Mouse (Mus musculus) frontal cortex, postnatal 36 days (tissue): ENCODE data around the gene Tubb2a.
"Not testable (repeated sequence)": the region's sequence is repeated elsewhere in the genome, so short reads cannot be mapped to it uniquely, and the experiment has no call there.

Experiments
- DNase-seq, 2 experiments: peaks; one replicate each; pipeline ENCODE4 v3.0.0; 2022; ENCODE audit warnings: low spot score in 2 of 2

Tubb2a gene

DNA sequence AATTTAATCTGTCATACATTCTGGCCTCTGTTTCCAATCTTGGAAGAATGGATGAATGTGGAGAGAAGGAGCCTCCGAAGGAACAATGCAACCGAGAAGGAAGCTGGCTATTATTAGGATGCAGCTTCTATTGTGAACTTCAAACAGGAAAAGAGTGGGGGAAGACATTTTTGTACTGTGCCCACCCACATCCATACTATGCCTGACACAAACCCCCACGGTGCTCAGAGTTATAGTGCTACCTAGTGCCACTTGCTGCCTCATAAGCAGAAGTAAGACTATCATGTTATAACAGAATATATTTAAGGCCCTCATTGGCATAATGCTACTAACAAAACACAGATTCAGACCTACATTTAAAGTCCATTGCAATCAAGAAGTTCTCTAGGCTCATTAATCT, 11.6 kb upstream of the Tubb2a start:
- DNase-seq = no peak

- no peak for DNase-seq
These were observed 11.1 kb upstream of the Tubb2a start for GRCm38 (mm10) chr13:34088871-34089288.

DNA sequence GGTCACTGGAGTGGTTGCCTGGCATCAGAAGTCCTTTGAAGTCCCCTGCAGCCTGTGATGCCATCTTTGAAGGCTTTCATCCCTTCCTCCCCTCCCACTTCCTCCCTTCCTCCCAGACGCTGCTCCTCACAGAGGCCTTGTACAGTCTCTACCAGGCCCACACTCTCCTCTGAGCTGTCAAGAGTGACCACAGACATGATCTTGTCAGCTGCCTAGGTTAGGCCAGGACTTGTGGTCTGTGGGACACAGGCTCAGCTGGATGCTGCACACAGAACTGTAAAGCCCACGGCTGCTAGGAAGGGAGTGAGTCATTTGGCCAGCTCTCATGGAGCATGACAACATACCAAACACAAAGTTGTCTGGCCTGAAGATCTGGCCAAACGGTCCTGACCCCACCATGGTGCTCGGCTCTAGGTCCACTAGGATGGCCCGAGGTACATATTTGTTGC, 10.4 kb upstream of the Tubb2a start:
- DNase-seq = not testable (repeated sequence)

GRCm38 (mm10) chr13:34087052-34087812, 9.4 kb upstream of the Tubb2a start:
- no peak for DNase-seq

GRCm38 (mm10) chr13:34084026-34084750, 6.4 kb upstream of the Tubb2a start:
- no peak for DNase-seq

DNA sequence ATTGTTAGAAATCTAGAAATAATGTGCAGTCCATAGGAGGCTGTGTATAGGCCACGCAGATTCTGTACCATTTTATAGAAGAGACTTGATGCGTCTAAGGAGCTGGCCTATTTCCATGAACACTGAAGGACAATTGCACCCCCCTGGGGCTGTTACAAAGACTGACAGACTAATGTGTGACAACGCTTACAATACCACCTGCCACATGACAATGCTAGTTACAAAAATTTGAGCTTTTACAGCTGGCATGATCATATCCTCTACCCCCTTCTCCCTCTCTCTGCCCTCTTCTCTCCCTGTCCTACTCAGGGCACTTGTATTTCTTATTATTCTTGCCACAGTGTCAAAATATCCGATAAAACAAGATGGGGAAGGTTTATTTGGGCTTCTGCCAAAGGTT, 4.1 kb upstream of the Tubb2a start:
- no peak for DNase-seq

DNA sequence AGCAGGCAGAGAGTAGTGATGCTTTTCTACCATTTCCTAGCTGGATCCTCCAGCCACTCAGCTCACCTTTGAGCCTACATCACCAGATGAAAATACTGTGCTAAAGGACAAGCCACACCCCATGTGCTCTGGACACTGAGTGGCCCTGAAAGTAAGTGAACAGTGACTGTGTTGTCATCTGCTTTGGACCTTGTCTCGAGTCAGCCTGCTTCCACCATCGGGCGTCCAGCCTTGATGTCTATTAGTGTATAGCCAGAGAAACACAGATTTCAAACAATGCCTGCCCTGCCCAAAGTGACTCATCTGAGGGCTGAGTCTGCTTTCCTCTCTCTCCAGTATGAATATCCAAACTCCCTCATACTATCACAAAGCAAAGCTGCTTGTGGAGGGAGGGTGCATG, 2.0 kb upstream of the Tubb2a start:
- no peak for DNase-seq

DNA sequence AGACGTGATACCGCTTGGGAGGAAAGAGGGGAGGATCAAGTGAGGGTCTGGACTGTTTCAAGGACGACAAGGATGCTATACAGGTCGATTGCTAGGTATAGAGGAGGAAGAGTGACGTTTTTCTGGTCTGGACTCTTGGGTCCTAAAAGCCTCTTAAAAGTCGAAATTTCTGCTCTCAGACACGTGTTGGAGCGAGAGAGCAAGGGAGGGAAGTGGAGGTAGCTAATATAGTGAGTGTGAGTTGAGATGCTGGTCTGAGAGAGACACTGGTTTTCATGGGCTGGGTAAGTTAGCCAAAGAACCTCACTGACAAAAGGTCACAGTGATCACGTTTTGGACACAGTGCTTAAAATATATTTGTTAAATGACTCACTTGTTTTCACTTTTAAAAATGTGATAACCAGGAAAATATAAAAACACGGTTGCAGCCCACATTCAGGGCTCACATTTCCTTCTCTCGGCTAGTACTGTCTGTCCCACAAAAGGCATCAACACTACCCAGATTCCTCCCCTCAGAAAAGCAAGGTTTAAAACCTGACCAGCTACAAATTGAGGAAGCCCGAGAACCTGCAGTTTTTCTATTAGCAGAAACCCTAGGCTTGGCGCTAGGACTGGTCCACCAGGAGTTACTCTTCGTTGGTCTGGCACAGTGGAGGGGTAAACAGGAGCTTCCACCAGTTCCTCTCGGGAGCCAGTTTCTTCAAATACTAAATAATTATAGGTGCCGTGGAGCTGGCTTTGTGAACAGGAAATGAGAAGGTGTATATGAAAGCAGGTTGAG, 883 bp upstream of the Tubb2a start:
- no peak for DNase-seq

GRCm38 (mm10) chr13:34076561-34077491, 981 bp downstream of the Tubb2a start:
- DNase-seq = peak; percentile 54 to 60

DNA sequence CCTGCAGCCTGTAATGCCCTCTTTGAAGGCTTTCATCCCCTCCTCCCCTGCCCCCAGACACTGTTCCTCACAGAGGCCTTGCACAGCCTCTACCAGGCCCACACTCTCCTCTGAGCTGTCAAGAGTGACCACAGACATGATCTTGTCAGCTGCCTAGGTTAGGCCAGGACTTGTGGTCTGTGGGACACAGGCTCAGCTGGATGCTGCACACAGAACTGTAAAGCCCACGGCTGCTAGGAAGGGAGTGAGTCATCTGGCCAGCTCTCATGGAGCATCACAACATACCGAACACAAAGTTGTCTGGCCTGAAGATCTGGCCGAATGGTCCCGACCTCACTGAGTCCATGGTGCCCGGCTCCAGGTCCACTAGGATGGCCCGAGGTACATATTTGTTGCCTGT, 1.9 kb downstream of the Tubb2a start:
- DNase-seq = not testable (repeated sequence)

GRCm38 (mm10) chr13:34074441-34074840, 3.4 kb downstream of the Tubb2a start:
- not testable (repeated sequence) for DNase-seq

- no peak for DNase-seq
These were observed 5.0 kb downstream of the Tubb2a start for GRCm38 (mm10) chr13:34072847-34073246.

- no peak for DNase-seq
These were observed 6.0 kb downstream of the Tubb2a start for GRCm38 (mm10) chr13:34071836-34072235.

DNA sequence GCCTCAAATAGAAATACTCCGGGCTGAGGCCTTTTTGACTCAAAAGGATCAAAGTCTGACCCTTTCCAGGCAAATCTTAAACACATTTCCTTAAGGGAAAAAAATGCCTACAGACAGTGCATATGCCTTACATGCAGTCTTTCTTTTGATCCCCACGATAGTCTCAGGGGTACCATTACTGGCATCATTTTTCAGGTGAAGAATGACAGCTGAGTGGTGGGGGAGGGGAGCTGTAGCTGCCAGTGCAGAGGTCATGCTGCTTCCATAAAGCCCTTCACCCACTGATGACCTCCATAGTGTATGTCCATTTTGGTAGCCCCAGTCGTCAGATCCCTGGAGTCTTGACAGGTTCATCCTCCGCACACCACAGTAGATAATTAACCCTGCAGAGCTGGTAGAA, 7.5 kb downstream of the Tubb2a start:
- DNase-seq = no peak

DNA sequence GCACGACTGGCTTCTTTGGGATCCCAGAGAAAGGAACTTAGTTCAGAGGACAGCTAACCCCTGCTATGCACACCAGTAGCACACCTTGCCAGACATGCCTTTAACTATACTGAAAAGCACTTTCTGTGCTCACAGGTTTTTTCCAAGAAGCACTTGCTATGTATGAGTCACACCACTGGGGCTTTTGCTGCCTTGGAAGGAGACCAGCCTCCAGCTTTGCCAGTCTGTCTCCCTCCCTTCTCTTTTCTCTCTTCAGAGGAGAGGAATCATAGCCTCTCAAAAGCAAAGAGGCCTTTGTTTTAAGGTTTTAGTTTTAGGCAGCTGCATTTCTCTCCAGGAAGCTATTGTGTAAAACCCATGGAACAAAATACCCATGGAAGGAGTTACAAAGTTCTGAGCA, 11.5 kb downstream of the Tubb2a start:
- peak; percentile 56 to 70 for DNase-seq

DNA sequence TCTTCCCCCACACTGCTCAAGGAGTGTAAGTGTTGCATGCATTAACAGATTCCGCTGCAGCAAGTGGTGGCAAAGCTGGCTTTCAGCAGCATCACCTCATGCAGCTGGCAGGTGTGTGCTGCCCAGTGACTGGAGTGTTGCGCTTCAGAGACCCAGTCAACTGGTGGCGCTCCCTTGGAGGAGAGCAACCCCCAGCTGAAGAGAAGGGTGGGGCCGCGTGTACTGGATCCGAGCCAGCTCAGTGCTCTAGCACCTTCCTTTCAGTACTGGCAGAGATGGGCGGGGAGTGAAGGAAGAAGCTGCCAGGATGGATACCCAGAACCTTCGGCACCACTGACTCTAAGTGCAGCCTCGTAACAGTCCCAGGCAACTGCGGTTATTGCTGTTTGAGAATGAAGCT, 15.3 kb downstream of the Tubb2a start:
- no peak for DNase-seq

GRCm38 (mm10) chr13:34060061-34060460, 17.7 kb downstream of the Tubb2a start:
- no peak for DNase-seq

DNA sequence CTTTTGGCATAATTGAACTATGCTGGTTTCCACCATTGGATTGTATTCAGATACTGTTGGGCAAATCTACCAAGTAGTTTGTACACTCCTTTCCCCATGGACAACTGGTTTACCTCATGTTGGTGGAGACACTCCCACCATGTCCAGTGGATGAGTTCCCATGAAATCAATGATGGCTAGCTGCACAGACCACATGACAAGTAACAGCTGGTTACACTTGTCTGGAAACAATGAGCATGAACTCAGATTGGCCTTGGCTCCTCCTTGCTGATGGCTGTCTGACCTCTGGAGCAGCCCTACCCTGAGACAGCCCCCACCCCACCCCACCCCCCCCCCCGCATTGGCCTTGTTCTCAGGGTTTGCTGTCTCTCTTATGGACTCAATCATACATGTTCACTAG, 20.6 kb downstream of the Tubb2a start:
- DNase-seq = no peak

GRCm38 (mm10) chr13:34054983-34055382, 22.8 kb downstream of the Tubb2a start:
- DNase-seq = no peak

DNA sequence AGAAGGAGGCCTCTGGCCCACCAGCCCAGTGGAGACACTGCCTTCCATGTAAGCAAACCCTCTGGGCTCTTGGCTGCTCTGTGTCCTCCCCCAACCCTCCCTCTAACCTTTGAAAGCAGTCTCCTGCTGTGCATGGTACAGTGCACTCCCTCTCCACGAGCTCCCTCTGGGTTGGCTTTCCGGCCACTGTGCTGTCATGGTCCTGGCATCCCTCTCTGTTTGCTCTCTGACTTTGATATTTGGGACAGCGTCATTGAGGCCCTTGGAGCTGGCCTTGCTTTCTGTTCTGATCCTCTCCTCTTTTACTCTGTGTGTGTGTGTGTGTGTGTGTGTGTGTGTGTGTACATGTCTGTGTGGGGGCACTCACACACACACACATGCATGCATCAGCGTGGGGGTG, 23.4 kb downstream of the Tubb2a start:
- DNase-seq = no peak

GRCm38 (mm10) chr13:34053673-34054282, 24.0 kb downstream of the Tubb2a start:
- no peak for DNase-seq
